Mouse (Mus musculus) activated CD4-positive, CD25-positive, alpha-beta regulatory T cell (primary cell): ENCODE measurements around the gene Spata16. TPM values are rescaled to one million over a fixed set of nuclear protein-coding genes. Genes with fewer than 3 reads are reported as not detected.

Source experiments
- polyA plus RNA-seq, 2 experiments: library from polyadenylated mRNA; unstranded; fragments of 100-300 nt; shearing (Covaris generic); gene quantifications; one replicate each; pipeline ENCODE4 v1.2.1; 2017

Spata16 gene
- polyA plus RNA-seq = not detected

DNA sequence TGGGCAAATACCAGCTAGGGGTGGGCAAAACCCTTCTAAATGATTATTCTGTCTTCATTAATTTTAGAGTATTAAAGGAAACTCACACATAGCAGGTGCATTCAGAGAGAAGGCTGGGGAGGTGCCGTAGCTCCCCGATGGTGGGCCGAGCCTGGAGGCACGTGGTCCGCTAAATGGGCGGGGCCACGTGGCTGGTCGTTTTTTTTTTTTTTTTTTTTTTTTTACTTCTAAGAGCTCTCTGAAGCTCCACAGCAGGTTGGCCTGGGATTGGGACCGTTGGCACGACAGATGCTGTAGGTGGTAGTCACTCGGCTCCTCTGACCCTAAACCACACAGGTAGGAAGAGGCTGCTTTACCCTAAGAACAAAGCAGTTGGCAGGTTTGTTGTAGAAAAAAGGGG is at the start of gene Spata16:
Gene Spata16 (plus strand): TSS at position 219 of the 400 bp plus-strand sequence.

